Mouse (Mus musculus): ENCODE data around the gene Triobp.
A peak's percentile ranks its signal among the peaks of the same experiment; 100 is the strongest.
"Not testable (repeated sequence)": the region's sequence is repeated elsewhere in the genome, so short reads cannot be mapped to it uniquely, and the experiment has no call there.

Gene Triobp

DNA sequence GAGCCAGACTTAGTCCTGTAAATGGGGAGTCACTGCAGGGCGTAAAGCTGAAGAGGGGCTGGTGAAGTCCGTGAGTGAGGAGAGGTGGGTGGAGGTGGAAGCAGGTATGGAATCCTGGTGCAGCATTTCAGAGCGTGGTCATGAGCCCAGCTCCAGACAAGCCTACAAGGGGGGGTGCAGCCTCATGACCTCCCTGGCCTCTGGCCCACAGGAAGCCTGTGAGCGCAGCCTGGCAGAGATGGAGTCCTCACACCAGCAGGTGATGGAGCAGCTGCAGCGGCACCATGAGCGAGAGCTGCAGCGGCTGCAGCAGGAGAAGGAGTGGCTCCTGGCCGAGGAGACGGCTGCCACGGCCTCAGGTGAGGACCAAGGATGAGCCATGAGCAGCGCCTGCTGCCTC lies 52.1 kb downstream of the Triobp start:
- DNase-seq (ENCODE audit: low read depth in 1 of 2, low spot score in 2 of 2): no peak

DNA sequence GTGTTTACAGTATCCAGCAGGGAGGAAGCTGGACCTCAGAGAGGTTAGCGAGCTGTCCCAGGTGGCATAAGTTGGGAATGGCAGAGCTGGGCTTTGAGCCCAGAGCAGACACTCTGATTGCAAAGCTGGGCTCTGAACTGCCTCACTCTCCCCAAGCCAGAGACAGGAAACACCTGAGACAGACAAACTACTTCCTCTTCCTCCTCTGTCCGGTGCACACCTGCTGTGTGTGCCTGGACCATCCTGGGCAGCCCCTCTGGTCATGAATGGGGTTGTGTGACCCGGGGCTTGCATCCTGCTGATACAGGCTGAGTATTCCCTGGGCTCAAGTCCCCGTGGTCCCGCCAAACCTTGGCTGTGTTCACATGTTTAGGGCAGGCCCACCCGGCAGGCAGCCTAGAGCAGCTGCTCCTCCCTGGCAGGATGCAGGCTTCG lies 52.9 kb downstream of the Triobp start:
- DNase-seq (ENCODE audit: low read depth in 1 of 2, low spot score in 2 of 2): no peak

DNA sequence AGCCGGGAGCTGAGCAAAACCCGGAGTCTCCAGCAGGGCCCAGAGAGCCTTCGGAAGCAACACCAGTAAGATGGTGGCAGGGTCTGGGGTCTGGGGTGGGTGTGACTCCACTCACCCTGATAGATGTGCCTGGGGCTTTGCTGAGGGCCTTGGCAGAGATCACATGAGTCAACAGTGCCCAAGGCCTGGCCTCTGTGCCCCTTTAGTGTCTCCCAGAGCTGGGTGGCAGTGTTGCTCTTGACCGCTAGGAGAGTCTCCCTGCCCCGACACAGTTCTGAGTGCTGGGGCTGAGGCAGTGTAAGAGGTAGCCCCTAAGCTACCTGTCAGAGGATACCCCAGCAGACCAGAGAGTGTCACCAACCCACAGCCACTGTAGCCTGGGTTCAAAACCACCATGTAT lies 54.0 kb downstream of the Triobp start:
- no peak for DNase-seq (ENCODE audit: low read depth in 1 of 2, low spot score in 2 of 2)

DNA sequence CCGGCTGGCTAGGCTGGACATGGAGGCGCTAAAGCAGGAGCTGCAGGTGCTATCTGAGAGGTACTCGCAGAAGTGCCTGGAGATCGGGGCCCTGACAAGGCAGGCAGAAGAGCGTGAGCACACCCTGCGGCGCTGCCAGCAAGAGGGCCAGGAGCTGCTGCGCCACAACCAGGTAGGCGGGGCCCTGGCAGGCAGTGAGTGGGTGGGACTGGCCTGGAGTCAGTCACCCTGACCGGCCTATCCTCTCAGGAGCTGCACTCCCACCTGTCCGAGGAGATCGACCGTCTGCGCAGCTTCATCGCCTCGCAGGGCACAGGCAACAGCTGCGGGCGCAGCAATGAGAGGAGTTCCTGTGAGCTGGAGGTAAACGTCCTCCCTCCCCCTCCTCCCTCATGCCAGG lies 54.5 kb downstream of the Triobp start:
- no peak for DNase-seq (ENCODE audit: low read depth in 1 of 2, low spot score in 2 of 2)

DNA sequence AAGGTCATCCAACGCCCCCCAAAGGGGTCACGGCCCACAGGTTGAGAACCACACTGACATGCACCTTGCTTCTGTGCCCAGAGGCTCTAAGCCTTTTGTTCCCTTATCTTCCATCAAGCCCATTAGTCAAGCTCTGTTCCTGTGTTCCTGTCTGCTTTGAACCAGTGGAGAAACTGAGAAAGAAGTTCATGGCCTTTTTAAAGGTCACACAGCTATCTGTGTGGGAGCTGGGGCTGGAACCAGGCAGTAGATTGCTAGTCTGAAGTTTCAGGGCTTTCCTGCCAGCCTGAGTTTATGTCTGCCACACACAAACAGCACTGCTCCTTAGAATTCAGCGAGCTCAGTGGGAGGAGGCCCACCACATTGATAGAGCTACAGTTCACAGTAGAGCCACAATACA lies 55.6 kb downstream of the Triobp start:
- no peak for DNase-seq (ENCODE audit: low read depth in 1 of 2, low spot score in 2 of 2)

DNA sequence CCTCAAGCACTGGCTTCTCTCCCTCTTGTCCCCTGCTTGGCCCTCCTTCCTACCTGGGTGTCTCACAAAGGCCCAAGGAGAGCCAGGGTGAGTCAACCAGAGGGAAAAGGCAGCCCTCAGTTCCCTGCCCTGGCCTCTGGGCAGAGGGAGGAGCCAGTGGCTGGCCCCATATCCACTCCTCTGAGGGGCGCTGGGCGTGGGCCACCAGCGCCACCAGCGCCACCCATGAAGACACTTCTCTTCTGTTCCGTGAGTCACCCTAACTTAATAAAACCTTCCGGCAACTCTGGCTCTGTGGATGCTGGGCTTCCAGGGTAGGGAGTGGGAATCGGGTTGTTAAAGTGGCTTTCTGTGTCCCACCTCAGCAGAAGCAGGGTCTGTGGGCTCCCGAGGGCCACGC lies 58.1 kb downstream of the Triobp start:
- no peak for DNase-seq (ENCODE audit: low read depth in 1 of 2, low spot score in 2 of 2)

DNA sequence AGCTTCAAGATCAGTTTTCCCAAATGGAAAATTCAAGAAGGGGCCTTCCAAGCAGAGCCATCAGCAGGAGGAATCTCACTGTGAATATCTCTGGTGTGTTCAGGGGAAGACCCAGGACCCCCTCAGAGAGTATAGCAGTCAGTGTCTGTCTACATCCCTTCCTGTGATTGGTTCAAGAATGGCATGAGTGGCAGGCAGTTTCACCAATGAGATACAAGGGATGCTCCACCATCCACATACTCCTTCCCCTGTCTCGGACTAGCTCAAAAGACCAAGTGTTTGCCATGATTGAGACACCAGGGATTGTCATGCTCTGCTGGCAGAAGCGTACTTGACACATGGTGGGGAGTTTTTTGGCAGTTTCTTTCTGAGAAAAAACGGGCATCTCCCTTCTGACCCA lies 59.1 kb downstream of the Triobp start:
- no peak for DNase-seq (ENCODE audit: low read depth in 1 of 2, low spot score in 2 of 2)

DNA sequence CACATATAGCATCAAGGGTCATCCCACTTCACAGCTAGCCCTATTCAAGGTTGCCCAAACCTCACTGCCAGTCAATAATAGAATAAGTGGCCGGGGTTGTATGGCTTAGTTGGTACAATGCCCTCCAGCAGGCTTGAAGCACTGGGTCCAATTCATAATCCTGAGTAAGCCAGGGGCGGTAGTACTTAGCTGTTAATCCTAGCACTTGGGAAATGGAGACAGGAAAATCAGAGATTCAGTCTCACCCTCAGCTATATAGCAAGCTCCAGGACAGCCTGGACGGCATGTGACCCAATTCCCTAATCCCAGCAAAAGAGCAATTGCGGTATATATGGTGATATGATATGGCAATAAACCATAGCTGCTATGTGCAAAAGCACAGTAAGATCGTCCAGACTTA lies 59.5 kb downstream of the Triobp start:
- no peak for DNase-seq (ENCODE audit: low read depth in 1 of 2, low spot score in 2 of 2)

DNA sequence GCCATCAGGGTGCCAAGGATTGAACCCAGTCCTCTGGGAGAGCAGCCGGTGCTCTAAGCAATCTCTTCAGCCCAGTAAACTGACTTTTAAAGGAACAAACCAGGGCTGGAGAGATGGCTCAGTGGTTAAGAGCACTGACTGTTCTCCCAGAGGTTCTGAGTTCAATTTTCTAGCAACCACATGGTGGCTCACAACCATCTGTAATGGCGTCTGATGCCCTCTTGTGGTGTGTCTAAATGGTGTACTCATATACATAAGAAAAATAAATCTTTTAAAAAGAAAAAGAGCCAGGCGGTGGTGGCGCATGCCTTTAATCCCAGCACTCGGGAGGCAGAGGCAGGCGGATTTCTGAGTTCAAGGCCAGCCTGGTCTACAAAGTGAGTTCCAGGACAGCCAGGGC lies 60.3 kb downstream of the Triobp start:
- DNase-seq (ENCODE audit: low read depth in 1 of 2, low spot score in 2 of 2): not testable (repeated sequence)

DNA sequence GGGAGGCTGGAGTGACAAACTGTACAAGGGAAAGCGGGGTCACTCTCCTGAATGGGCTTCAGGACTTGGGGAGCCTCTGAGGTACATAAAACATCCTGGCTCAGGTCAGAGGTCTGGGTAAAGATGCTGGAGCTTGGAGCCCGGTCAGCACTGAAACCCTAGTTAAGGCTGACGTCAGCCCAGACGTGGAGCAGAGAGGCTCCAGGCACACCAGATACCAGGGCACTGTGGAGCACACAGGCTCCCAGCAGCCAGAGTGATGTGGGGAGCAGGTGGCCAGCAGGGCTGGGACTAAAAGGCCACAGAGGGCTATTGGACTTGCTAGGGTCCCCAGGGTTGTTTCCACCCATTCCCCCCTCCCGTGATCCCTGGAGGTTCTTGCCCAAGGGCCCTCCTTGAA lies 62.2 kb downstream of the Triobp start:
- DNase-seq (ENCODE audit: low read depth in 1 of 2, low spot score in 2 of 2): no peak

DNA sequence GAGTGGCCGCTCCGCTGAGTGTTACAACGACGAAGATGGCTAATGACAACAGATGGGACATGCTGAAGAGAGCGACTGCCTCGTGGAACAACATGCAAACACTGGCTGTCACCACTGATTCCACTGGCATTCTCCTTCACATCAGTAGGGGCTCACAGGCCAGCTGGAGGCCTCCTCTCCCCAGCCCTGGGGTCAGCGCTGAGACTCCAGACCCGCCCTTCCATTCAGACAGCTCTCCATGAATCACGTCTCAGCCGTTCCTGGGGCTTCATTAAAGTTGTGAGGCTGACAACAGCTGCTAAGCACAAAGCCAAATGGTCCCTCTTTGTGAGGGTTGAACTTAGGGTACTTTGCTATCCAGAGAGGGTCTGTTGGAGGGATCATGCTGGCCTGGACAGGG lies 64.0 kb downstream of the Triobp start:
- no peak for DNase-seq (ENCODE audit: low read depth in 1 of 2, low spot score in 2 of 2)

DNA sequence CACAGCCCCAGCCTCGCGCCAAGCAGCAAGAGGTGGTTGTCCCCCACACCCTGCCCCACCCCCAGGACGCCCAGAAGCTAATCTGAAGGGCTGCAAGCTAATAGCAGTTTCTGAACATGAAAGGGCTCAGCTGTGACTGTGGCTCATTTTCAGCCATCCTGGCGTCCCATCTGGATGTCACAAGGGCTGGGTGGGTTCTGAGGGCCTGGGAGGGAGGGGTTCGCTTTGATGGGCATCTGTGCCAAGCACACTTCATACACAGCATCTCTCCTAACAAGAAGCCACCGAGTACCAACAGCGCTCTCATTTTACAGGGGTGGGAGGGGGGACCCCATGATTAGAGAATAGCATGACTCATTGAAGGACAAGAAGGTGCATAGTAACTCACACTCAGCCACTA lies 65.9 kb downstream of the Triobp start:
- DNase-seq (ENCODE audit: low read depth in 1 of 2, low spot score in 2 of 2): no peak

DNA sequence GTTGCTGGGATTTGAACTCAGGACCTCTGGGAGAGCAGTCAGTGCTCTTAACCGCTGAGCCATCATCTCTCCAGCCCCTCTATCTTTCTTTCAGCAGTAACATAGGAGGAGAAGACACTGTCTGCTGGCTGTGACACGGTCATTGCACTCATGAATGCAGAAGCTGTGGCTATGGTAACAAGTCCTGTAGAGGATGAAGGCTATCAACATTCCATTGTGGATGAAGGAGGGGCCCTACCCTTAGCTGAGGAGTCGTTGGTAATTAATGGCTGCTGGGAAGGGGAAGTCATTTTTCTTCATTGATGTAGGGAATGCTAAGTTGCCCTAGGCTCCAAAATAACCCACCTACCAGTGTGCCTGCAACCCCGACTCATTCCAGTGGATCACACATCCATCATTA lies 70.7 kb downstream of the Triobp start:
- no peak for DNase-seq (ENCODE audit: low read depth in 1 of 2, low spot score in 2 of 2)

DNA sequence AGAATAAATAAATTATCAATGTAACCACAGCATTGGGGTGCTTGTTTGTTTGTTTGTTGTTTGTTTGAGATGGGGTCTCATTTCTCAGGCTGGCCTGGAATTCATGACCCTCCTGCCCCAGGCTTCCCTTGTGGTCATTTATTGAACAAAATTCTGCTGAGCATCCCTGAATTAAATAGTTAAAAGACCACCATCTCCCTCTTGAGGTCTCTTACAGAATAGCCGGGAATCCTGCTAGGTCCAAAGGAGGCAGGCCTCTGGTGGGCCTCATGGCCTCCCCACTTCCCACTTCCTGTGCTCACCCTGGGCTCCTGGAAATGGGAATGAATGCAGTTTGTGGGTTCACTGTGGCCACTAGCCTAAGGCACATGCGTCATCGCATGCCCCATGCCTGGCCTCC lies 71.4 kb downstream of the Triobp start:
- no peak for DNase-seq (ENCODE audit: low read depth in 1 of 2, low spot score in 2 of 2)

DNA sequence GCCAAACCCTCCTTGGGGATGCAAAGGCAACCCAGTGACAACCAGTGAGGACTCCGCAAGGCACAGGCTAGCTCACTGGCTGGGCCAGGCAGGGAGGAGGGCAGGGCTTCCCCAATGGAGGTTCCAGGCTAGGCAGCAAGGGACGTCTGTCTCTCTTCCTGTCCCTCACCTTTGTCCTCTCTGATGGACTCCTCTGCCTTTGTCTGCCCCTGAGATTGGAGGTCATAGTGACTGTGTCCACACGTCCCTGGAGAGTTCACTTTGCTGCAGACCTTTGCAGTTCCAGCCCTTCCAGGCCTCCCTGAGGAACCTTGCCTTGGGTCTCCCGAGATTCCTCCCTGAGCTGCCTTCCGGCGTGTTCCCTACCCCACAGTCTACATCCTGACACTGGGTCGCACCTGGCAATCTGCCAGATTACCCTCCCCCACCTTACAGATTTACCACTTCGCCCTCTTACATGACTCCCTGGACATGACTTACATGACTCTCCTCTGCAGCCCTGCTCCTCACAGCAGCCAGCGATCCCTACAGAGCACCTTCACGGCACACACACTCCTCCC lies 75.2 kb downstream of the Triobp start:
- no peak for DNase-seq (ENCODE audit: low read depth in 1 of 2, low spot score in 2 of 2)

DNA sequence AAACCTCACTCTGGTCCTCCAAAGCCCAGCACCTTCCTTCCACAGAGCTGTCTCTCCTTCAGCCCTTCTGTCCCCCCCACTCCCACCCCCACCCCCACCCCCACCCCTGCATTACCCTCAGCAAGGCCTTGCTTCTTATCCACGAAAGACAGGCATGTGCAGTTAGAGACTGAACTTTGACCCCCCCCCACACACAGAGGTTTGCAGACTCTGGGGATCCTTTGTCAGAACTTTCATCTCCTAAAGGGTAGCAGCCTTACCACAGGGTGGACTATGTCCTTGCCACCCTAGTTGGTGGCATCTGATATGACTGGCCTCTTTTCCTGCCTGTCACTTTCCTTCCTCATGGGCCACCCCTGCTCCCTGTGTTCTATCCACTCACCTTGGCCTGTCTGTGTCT lies 75.8 kb downstream of the Triobp start:
- DNase-seq (ENCODE audit: low read depth in 1 of 2, low spot score in 2 of 2): no peak

DNA sequence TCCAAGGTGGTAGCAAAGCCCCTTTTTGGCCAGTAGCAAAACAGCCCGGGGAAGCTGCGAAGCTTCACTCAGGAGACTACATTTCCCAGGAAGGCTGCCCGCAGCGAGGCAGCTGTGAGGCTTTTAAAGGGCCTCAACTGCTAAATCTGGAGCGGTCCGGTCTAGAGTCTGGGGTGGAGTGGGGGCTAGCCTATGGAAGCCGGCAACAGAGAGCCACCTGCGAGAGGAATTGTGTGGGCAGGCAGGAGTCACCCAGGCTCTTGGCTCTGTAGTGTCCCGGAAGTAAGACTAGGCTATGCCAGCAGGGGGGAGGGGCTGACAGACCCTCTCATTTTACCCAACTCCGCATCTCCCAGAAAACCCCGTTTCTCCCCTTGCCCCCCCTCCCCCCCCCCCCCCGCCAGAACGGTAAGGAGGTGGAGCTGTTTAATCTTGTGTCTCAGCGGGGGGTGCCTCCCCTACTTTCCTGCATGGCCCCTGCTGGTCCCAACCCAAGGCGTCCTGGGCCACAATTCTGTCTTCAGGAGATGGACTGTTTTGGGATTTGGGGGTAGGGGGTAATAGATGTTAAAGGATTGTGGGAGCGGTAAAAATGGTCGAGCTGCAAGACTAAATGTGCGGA lies 78.3 kb downstream of the Triobp start:
- no peak for DNase-seq (ENCODE audit: low read depth in 1 of 2, low spot score in 2 of 2)

DNA sequence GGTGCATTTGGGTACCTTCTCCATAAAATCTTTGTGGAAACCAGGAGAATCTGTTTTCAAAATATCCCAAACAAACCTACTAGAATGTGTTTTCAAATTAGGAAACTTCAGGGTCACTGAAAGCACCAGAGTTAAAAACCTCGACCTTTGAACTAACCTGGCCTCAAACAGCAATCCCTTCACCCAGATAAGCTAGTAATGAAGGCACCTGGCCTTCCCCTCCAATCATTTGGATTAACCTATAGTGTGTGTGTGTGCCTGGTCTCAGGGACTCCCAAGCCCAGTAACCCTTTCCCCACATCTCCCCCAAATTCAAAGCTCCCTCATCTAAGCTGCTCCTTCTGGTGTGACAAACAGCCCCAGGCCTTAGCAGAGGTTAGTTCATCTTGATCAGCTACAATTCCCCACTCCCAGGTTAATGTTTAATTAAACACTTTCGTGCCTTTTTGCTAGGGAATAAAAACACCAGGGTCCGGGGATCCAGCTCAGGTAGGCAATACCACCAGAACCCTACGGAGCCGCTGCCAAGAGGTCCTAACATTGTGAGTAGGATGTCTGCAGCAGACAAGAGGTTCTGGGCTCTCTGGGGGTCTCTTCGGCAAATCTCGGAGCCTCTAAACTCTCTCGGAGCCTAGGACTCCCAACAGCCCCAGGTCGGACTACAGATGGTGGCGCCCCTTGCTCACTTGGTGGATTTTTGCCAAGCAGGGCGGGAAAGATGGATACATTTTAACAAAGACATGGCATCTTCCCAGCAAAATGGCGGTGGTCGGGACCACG lies 79.2 kb downstream of the Triobp start:
- no peak for DNase-seq (ENCODE audit: low read depth in 1 of 2, low spot score in 2 of 2)

DNA sequence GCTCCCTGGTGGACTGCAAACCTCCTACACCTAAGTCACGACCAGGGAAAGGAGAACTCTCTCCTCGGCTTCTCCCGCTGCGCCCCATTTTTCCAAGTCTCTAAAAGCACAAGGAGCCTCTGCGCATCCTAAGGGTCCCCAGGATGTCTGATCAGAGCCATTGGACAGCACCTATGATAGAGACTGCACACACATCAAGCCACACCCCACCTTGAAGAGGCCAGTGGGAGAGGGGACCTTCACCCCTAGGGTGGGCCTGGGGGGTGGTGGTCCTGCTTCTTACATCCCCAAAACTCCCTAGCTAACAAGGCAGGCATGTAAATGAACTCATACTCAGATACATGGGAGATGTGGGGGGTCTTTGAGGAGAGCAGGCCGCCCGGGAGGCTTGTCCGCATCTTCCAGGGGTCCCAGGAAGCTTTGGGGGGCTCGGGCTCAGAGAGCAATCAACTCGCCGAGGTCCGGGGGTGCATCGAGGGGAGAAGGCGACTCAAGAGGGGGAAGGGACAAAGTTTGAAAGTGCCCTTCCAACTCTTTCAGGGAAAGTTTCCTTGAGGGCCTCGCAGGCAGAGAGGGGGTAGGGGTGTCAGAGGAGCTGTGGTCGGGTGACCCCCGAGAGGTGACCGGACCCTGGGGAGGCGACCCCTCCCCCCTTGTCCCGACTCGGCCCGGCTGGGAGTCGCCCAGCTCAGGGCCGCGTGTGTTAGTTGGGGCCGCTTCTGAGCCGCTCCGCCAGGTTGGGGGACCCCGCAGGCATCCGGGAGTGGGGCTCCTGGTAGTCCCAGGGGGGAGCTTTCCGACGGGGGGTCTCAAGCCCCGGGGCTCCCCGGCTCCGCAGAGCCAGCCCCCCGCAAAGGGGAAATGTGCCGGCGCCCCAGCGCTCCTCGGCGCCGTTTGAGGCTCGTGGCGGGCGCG lies 80.0 kb downstream of the Triobp start:
- DNase-seq (ENCODE audit: low read depth in 1 of 2, low spot score in 2 of 2): no peak

DNA sequence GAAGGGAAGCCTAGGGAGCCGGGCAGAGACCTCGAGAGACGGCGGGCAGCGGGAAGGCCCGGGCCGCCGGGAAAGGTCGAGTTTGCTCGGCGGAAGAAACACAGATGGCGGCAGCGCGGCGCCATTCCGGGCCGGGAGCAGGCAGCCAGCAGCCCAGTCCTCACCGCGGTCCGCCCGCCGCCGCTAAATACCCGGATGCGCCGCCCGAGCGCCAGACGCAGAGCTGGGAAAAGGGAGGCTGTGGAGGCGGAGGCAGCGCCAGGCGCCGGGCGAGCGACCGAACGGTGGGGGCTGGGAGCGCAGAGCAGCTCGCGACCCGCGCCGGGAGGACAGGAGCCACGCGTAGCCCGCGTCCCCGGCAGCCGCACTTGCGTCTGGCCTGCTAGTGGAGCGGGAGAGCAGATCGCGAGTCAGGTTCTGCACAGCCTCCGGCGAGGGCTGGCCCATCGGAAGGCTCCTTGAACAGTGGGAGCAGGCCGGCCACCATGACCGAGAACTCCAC lies 80.8 kb downstream of the Triobp start, which contains the start of gene H1f0:
Gene H1f0, plus strand, starts transcription at position 214 of the 502 bp plus-strand sequence.
- peak; percentile 64 to 86 for DNase-seq (ENCODE audit: low read depth in 1 of 2, low spot score in 2 of 2)

DNA sequence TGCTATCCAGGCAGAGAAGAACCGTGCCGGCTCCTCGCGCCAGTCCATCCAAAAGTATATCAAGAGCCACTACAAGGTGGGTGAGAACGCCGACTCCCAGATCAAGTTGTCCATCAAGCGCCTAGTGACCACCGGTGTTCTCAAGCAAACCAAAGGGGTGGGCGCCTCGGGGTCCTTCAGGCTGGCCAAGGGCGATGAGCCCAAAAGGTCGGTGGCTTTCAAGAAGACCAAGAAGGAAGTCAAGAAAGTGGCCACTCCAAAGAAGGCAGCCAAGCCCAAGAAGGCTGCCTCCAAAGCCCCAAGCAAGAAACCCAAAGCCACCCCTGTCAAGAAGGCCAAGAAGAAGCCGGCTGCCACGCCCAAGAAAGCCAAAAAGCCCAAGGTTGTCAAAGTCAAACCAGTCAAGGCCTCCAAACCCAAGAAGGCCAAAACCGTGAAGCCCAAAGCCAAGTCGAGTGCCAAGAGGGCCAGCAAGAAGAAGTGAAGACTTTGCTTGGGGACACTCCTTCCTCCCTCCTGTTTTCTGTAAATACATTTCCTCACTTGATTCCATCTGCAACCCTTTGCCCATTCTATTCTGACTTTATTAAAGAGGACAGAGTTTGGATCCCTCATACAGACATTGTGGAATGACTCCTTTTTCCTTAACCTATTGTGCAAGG lies 81.4 kb downstream of the Triobp start:
- DNase-seq (ENCODE audit: low read depth in 1 of 2, low spot score in 2 of 2): no peak

All from monocyte, adult 2 months (primary cell).